Mouse (Mus musculus) gonadal fat pad, adult 2 months (tissue): ENCODE results near the gene Spaca7. TPM values are rescaled to one million over a fixed set of nuclear protein-coding genes. Genes with fewer than 3 reads are reported as not detected.
"Not testable (repeated sequence)": the region's sequence is repeated elsewhere in the genome, so short reads cannot be mapped to it uniquely, and the experiment has no call there.

ENCODE experiments used
- DNase-seq: peaks from one replicate; pipeline ENCODE4 v3.0.0-alpha.2; 2012; ENCODE audit warnings: low read depth
- polyA plus RNA-seq: library from polyadenylated mRNA; depleted of rRNA; stranded (reverse); fragments of >200 nt; gene quantifications from 2 replicates; pipeline ENCODE4 v1.2.3, GENCODE M21; 2012; rRNA removed

Spaca7 gene
- polyA plus RNA-seq, 1 experiment, result not detected

DNA sequence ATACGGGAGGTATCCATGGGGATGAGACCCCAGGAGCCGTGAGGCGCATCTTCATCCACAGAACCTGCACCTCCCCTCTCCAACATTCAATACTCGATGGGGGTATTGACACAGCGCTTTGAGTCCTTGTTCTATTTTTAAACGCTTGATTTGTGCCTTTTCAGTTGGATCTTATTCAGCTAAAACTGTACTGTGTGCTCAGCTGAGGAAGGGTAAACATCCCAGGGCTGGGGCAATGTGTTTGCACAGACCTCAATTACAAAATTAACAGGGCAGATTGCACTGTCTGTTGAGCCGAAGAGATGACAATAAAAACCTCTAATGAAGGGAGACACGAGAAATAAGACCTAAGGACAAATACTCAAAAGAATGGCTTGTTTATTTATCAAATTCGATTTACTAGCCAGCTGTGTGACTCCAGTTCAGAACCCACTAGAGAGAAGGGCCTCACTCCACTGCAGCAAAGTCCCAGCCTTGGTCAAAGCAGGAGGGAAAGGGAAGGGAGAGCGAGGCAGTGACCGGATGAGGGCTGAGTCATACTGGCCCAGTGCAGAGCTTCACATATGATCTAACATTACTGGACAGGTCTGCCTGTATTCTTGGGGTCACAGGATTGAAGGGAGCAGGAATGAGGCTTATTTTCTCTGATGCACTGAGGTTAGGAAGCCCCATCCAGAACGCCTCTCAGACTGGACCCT is 37.1 kb downstream of the Spaca7 start:
- no peak for DNase-seq

DNA sequence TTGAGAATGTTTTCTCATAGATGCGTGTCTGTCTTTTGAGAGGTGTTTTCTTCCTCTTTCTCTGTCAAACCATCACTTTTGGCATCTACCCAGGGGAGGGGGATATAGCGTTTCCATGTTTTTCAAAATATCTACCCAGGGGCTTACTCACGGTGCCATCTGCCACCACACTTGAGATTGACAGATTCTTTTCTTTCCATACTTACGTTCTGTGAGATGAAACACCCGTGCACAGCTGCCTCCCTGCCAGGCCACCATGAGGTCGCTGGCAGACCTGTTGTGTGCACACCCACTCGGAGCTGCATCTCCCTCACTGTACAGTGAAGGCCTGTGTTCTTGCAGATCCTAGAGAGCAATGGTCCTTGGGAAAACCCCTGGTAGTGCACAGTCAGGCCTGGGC is 40.4 kb downstream of the Spaca7 start:
- DNase-seq, result no peak

DNA sequence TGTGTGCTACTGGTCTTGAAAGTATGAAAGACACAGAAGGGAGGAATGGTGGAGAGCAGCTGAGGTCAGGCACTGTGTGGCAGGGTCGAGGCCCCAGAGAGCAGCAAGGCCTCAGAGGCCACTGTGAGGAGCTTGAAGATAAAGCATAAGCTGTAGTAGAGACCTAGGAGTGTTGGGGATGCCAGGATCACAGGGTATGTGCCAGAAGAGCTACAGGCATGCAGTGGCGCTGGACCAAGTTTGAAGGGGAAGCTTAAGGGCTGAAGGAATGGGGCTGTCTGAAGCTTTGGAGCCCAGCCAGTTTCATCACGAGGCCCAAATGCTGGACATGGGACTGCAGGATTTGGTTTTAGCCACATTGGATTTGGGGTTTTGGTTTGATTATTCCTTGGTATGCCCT is 44.5 kb downstream of the Spaca7 start:
- not testable (repeated sequence) for DNase-seq

DNA sequence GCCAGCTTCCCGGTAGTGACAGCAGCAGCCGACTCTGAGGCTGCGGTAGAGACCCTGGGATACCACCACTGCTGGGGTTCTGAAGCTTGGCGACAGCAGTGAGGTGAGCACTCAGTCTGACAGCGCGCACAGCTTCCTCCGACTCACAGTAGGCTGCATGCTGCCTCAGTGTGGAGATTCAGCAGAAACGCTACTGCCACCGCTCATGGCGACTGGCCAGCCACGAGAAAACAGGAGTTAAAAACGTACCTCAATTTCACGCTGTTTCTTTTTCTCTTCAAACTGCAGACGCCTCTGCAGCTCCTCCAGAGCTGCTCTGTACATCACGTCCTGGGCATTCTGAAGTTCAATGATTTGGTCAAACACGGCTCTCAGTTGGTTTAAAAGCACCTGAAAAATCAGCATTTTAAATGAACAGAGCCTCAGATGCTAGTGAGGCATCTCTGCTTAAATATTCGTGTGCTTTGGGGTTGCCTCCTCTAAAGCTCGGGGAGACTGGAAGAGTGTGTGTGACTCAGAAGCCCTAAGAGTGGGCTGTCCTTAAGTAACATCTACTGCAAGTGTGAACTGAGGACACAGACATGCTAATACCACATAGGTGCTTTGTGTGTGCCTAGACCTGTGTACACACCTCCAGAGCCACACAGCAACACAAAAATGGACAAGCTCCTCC is 48.9 kb downstream of the Spaca7 start:
- no peak for DNase-seq

DNA sequence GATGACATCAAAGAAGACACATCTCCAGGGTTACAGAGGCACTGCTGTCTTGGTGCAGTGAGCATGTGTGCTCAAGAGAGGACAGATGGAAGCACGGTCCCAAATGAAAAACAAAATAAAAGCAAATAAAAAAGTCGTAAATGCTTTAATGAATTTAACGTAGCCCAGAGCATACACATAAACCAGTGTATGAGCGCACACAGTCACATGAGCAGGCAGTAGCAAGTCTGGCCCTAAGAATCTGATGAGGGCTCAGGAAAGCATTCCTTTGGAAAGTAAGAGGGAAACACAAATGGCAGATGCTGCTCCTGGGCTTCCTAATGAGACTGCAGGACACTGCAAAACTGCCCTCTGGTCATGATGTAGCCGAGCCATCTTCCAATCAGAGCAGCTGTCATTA is 53.1 kb downstream of the Spaca7 start:
- no peak for DNase-seq

DNA sequence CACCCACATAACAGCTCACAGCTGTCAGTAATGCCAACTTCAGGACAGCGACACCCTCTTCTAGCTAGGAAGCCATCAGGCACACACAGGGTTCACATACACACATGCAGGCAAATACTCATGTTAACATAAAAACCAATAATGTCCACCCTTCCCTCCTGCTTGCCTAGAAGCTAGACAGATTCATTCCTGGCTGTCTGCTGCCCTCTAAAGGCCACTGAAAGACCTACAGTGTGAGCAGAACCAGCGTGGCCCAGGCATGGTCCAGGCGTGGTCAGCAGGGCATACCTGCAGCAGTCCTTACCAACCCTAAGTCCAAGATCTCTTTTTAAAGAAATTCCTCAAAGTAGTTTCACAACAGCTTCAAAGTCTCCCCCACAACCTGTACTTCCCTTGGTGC is 56.2 kb downstream of the Spaca7 start:
- no peak for DNase-seq

DNA sequence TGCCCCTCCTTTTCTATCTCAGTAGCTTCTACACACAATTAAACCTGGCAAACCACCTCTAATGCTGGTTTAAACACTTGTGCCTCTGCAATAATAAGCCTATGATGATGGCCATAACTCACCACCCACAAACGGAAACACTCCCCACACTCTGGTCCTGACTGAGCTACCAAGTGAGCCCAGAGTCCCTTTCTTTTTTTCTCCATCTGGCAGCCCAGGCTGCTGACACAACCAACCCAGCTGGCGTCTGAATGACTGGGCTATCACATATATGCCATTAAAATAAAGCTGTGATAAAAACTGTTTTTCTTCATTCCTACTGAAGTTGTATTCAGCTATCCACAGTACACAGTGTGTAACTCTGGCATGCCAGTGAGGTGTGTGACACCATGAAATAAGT is 62.5 kb downstream of the Spaca7 start:
- no peak for DNase-seq

DNA sequence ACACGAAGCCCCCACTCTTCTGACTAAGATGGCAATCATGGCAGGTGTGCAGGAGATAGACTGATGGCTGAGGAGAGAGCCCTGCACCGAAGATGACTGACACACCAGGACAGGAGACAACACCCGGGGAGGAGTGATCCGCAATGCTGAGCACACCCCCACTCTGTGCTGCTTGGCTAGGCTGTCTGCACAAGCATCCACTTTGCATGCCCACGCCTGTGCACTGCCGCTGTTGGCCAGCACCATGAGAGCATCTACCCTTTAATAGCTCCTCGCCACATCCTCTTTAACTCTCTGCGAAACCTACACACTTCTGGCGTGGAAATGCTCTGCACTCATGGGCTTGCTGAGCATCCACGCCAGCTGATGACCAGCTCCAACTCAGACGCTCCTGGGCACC is 65.6 kb downstream of the Spaca7 start:
- no peak for DNase-seq

DNA sequence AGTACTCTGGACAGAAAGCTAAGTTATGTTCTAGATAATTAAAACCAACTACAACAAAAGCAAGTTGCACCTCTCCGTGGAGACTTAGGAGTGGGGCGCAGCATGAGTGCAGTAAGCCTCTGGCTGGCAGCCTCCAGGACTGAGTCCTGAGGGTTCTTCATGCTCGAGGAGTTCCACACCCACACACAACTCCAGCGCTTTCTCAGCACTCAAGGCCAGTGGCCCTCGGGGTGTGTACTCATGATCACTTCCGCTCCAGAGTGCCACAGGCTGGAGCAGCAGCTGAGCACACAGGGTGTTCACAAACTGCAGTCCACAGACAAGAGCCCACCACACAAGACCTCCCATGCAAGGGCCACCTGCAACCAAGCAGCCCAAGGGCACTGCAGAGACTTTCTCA is 68.7 kb downstream of the Spaca7 start:
- DNase-seq, result no peak

DNA sequence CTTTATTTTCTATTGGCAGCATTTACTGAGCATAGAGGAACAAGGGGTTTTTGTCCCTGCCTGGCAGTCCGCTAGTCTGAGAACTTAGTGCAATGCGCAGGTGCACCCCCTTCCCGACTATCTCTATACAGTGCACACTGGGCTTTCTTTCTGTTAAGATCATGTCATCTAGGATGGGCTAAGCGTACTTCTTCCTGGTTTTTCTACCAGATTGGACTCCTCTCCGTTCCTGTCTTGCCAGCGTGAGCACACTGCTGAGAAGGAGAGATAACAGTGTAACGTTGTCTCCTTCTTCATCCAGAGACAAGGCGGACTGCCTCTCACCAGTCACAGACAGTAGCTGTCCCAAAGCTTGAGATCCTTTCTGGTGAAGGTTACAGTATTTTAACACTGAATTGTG is 71.5 kb downstream of the Spaca7 start:
- DNase-seq, result no peak

DNA sequence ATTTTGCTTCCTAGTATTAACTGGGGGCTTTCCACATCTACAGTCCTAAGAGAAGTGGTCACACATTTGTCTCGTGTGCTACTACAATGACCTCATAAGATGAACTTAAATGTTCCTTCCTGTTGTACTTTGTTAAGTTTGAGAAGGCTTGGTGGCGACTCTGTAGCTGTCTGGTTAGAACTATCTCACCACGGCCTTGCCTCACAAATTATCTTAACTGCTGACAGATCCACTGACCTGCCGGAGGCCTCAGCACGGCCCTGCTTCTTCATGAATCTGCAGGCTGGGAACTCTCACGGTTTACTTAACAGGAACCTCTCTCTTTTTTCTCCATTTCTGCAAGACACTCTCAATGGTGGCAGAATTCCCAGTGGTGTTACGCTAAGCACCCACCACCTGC is 72.1 kb downstream of the Spaca7 start:
- DNase-seq, result no peak

DNA sequence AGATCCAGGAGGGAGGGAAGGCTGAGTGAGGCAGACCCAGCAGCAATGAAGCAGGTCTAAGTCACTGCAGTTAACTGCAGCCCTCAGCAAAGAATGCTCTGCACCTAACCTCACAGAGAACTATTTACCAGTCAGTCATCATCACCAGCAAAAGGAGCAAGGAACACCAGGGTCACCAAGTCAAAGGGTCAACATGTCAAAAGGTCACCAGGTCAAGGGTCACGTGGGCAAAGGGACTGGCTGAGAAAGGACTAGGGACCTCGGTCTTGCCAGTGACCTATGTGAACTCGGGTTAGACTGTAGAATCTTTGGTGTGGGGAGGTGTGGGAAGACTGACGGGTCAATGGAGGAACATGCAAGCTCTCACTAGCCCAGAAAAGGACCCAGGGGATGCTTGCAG is 73.7 kb downstream of the Spaca7 start:
- no peak for DNase-seq

DNA sequence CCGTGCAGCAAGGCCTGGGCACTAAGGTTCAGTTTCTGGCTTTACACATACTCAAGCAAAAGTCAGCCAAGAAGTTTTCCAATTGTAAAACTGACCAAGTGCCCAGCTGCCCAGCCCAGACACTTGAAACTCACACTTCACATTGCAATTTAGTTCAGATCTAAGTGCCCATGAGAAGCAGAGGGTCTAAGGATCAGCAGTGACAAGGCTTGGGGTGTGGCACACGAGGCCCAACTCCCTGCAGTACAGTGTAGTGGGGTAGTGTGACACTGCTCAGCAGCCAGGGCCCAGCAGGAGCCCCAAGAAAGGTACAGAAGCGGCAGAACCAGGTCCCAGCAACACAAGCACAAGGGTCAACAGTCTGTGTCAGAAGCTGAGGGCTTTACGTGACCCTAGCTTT is 76.1 kb downstream of the Spaca7 start:
- no peak for DNase-seq

Other genes starting within 250 kb of the Spaca7 start
- gene Sox1, start 177.7 kb upstream of the Spaca7 start, polyA plus RNA-seq, result not detected in 2 replicates
- 36.2 and 39.4 TPM in 2 replicates for gene Tubgcp3, start 99.2 kb downstream of the Spaca7 start, polyA plus RNA-seq
- gene Atp11a, start 184.0 kb downstream of the Spaca7 start, polyA plus RNA-seq, result 128 and 141 TPM in 2 replicates